Mouse (Mus musculus) embryonic facial prominence, embryonic 11.5 days (tissue): ENCODE measurements around the gene Cutal. TPM values are rescaled to one million over a fixed set of nuclear protein-coding genes. Genes with fewer than 3 reads are reported as not detected.
A peak's percentile ranks its signal among the peaks of the same experiment; 100 is the strongest.

Experiments used
- ATAC-seq: fragments of 200-750 bp; cut with Nextera tagmentation; replicated peaks from 2 replicates; pipeline ENCODE4 v1.8.0; 2017; ENCODE audit warnings: low read depth; ENCODE audit not compliant: insufficient number of reproducible peaks, low FRiP score, low TSS enrichment
- DNase-seq: peaks from one replicate; pipeline ENCODE4 v3.0.0-alpha.2; 2015; ENCODE audit warnings: low spot score
- H3K27ac ChIP-seq: fragments of 300-500 bp; sonication (generic); replicated peaks from 2 replicates; pipeline ENCODE4 v1.5.1; 2014; ENCODE audit warnings: mild to moderate bottlenecking, low read depth, low read length, control low read depth
- H3K27me3 ChIP-seq: fragments of 300-500 bp; sonication (generic); 2 replicates; pipeline ENCODE4 v1.6.1; 2014; ENCODE audit warnings: mild to moderate bottlenecking, low read length, moderate library complexity, mixed read lengths; ENCODE audit not compliant: control insufficient read depth, insufficient read depth
- H3K36me3 ChIP-seq: fragments of 300-500 bp; sonication (generic); replicated peaks from 2 replicates; pipeline ENCODE4 v1.6.1; 2014; ENCODE audit warnings: low read depth, mild to moderate bottlenecking, low read length, moderate library complexity, mixed read lengths; ENCODE audit not compliant: control insufficient read depth, insufficient read depth
- H3K4me1 ChIP-seq: fragments of 300-500 bp; sonication (generic); 2 replicates; pipeline ENCODE4 v1.6.1; 2014; ENCODE audit warnings: low read length, mixed read lengths; ENCODE audit not compliant: control insufficient read depth, insufficient read depth
- H3K4me2 ChIP-seq: fragments of 300-500 bp; sonication (generic); 2 replicates; pipeline ENCODE4 v1.6.1; 2014; ENCODE audit warnings: low read depth, mild to moderate bottlenecking, control low read depth, low read length, moderate library complexity
- H3K4me3 ChIP-seq: fragments of 300-500 bp; sonication (generic); 2 replicates; pipeline ENCODE4 v1.5.1; 2014; ENCODE audit warnings: low read depth, low read length, control low read depth
- H3K9ac ChIP-seq: fragments of 300-500 bp; sonication (generic); replicated peaks from 2 replicates; pipeline ENCODE4 v1.6.1; 2014; ENCODE audit warnings: mild to moderate bottlenecking, control low read depth, low read length
- H3K9me3 ChIP-seq: fragments of 300-500 bp; sonication (generic); replicated peaks from 2 replicates; pipeline ENCODE4 v1.6.1; 2016; ENCODE audit warnings: mild to moderate bottlenecking, low read length, inconsistent platforms, mixed read lengths; ENCODE audit not compliant: control insufficient read depth
- WGBS: fragments of 180-500 bp; shearing (Covaris S2); extraction: QIAGEN DNeasy Blood & Tissue Kit; methylation state at CpG from one replicate; pipeline ENCODE4 v1.1.7; 2014; 5-methylcytosine and 5-hydroxymethylcytosine counted together
- polyA plus RNA-seq: library from polyadenylated mRNA; unstranded; fragments of >200 nt; fragmentation: Nextera tagmentation; extraction: Ambion mirVana; gene quantifications from 2 replicates; pipeline ENCODE4 v1.2.1, GENCODE M21; 2014

Gene Cutal
- polyA plus RNA-seq, 1 experiment from 2014 or later, result 0.32 TPM

- ATAC-seq, result no peak
- H3K27ac ChIP-seq, result no peak overlapping the region
- WGBS, result 73% methylated on average over 8 of the region's 8 CpGs
- H3K4me3 ChIP-seq, result no peak overlapping the region
- no peak overlapping the region for H3K9ac ChIP-seq
- H3K36me3 ChIP-seq, result no peaks in the 10 kb centered on the region
- no peaks in the 10 kb centered on the region for H3K27me3 ChIP-seq
- H3K4me1 ChIP-seq, result no peaks in the 10 kb centered on the region
- no peak for DNase-seq
- no peak overlapping the region for H3K4me2 ChIP-seq
- H3K9me3 ChIP-seq, result no peaks in the 10 kb centered on the region
Observed at GRCm38 (mm10) chr2:34938269-34939208, 64.3 kb downstream of the Cutal start.

GRCm38 (mm10) chr2:34940246-34940645 is 66.0 kb downstream of the Cutal start:
- WGBS, result 79% methylated on average over 5 of the region's 5 CpGs
- Histone ChIP-seq H3K4me2 (no peak overlapping the region), H3K9me3 (no peaks in the 10 kb centered on the region), H3K9ac (no peak overlapping the region), H3K27ac (no peak overlapping the region), H3K27me3 (no peaks in the 10 kb centered on the region), H3K36me3 (no peaks in the 10 kb centered on the region), H3K4me3 (no peak overlapping the region), H3K4me1 (no peaks in the 10 kb centered on the region)
- ATAC-seq, result no peak
- no peak for DNase-seq

- no peaks in the 10 kb centered on the region for H3K9me3 ChIP-seq
- H3K9ac ChIP-seq, result no peak overlapping the region
- no peaks in the 10 kb centered on the region for H3K27me3 ChIP-seq
- ATAC-seq, result no peak
- no peak overlapping the region for H3K4me2 ChIP-seq
- peak; percentile 56 for DNase-seq
- no peak overlapping the region for H3K4me3 ChIP-seq
- 68% methylated on average over 11 of the region's 11 CpGs for WGBS
- H3K36me3 ChIP-seq, result no peaks in the 10 kb centered on the region
- H3K4me1 ChIP-seq, result no peaks in the 10 kb centered on the region
- no peak overlapping the region for H3K27ac ChIP-seq
Observed at GRCm38 (mm10) chr2:34941061-34941675, 67.0 kb downstream of the Cutal start.

Other genes starting within 250 kb of the Cutal start
- gene Gapvd1, start 119.2 kb upstream of the Cutal start, polyA plus RNA-seq, result 92.5 and 96.3 TPM in 2 replicates
- 1,023 and 1,118 TPM in 2 replicates for gene Hspa5, start 102.4 kb upstream of the Cutal start, polyA plus RNA-seq
- 34.5 and 40.2 TPM in 2 replicates for gene Rabepk, start 74.5 kb upstream of the Cutal start, polyA plus RNA-seq
- gene Fbxw2, start 48.1 kb upstream of the Cutal start, polyA plus RNA-seq, result 66.3 and 71.2 TPM in 2 replicates
- 0.33 TPM in 1 of 2 replicates, not detected in the other for gene Gm34653, start 41.4 kb upstream of the Cutal start, polyA plus RNA-seq
- 114 and 128 TPM in 2 replicates for gene Psmd5, start 572 bp downstream of the Cutal start, polyA plus RNA-seq
- 2.2 and 2.3 TPM in 2 replicates for gene Phf19, start 39.6 kb downstream of the Cutal start, polyA plus RNA-seq
- gene Traf1, start 87.4 kb downstream of the Cutal start, polyA plus RNA-seq, result 0.35 and 1.1 TPM in 2 replicates
- gene Hc, start 187.0 kb downstream of the Cutal start, polyA plus RNA-seq, result 0.38 TPM in 1 of 2 replicates, not detected in the other
- gene AI182371, start 227.1 kb downstream of the Cutal start, polyA plus RNA-seq, result 0.13 TPM in 1 of 2 replicates, not detected in the other
- gene Cntrl, start 235.1 kb downstream of the Cutal start, polyA plus RNA-seq, result 31.3 and 32.7 TPM in 2 replicates